Mouse (Mus musculus): ENCODE measurements around the gene Mfrp. TPM values are rescaled to one million over a fixed set of nuclear protein-coding genes. Genes with fewer than 3 reads are reported as not detected.

Gene Mfrp
- total RNA-seq, 2 experiments from 2014 or later: 2.4 TPM; not detected in 1

- DNase-seq (ENCODE audit: low spot score in 2 of 2): no peak
These were observed 28.1 kb downstream of the Mfrp start for GRCm38 (mm10) chr9:44129633-44130032.

GRCm38 (mm10) chr9:44130034-44130433 is 28.5 kb downstream of the Mfrp start:
- peak in 1 of 2 experiments; percentile 24 for DNase-seq (ENCODE audit: low spot score in 2 of 2)

- DNase-seq (ENCODE audit: low spot score in 2 of 2): no peak
These were observed 29.2 kb downstream of the Mfrp start for GRCm38 (mm10) chr9:44130581-44131275.

- no peak for DNase-seq (ENCODE audit: low spot score in 2 of 2)
These were observed 29.7 kb downstream of the Mfrp start for GRCm38 (mm10) chr9:44131276-44131590.

GRCm38 (mm10) chr9:44132200-44132599 is 30.7 kb downstream of the Mfrp start:
- no peak for DNase-seq (ENCODE audit: low spot score in 2 of 2)

GRCm38 (mm10) chr9:44133287-44133686 is 31.8 kb downstream of the Mfrp start:
- DNase-seq (ENCODE audit: low spot score in 2 of 2): no peak

- peak; percentile 65 to 73 for DNase-seq (ENCODE audit: low spot score in 2 of 2)
These were observed 32.7 kb downstream of the Mfrp start, which contains the start of gene Mcam for GRCm38 (mm10) chr9:44134101-44134850. Mcam (plus strand) TSS chr9:44134469.

- peak in 1 of 2 experiments; percentile 52 for DNase-seq (ENCODE audit: low spot score in 2 of 2)
These were observed 33.6 kb downstream of the Mfrp start for GRCm38 (mm10) chr9:44134851-44135730.

GRCm38 (mm10) chr9:44135731-44136411 is 34.3 kb downstream of the Mfrp start:
- no peak for DNase-seq (ENCODE audit: low spot score in 2 of 2)

GRCm38 (mm10) chr9:44137846-44138245 is 36.3 kb downstream of the Mfrp start:
- DNase-seq (ENCODE audit: low spot score in 2 of 2): no peak

GRCm38 (mm10) chr9:44141951-44142350 is 40.4 kb downstream of the Mfrp start:
- no peak for DNase-seq (ENCODE audit: low spot score in 2 of 2)

- no peak for DNase-seq (ENCODE audit: low spot score in 2 of 2)
These were observed 41.9 kb downstream of the Mfrp start for GRCm38 (mm10) chr9:44143421-44143820.

GRCm38 (mm10) chr9:44144023-44144717 is 42.6 kb downstream of the Mfrp start:
- DNase-seq (ENCODE audit: low spot score in 2 of 2): no peak

- no peak for DNase-seq (ENCODE audit: low spot score in 2 of 2)
These were observed 43.2 kb downstream of the Mfrp start for GRCm38 (mm10) chr9:44144718-44145060.

- no peak for DNase-seq (ENCODE audit: low spot score in 2 of 2)
These were observed 45.8 kb downstream of the Mfrp start for GRCm38 (mm10) chr9:44147290-44147689.

Other genes with a start within 250 kb of the Mfrp start
- 100 to 1,000 TPM; 644 to 646 TPM for gene Thy1, start 58.3 kb upstream of the Mfrp start, total RNA-seq (2021)
- 10 to 100 TPM; 41.7 to 47.2 TPM for gene Usp2, start 34.7 kb upstream of the Mfrp start, total RNA-seq (2021)
- 10 to 100 TPM; 16.0 to 17.6 TPM for gene C1qtnf5, start 5.5 kb downstream of the Mfrp start, total RNA-seq (2021)
- gene Gm49380, start 11.8 kb downstream of the Mfrp start, total RNA-seq (2021): under 1 TPM in 1 of 2 experiments, not detected in 1; 0.43 TPM
- 10 to 100 TPM; 30.5 to 30.6 TPM for gene Rnf26, start 11.8 kb downstream of the Mfrp start, total RNA-seq (2021)
- 10 to 100 TPM; 18.8 to 21.8 TPM for gene Mcam, start 32.7 kb downstream of the Mfrp start, total RNA-seq (2021)
- 10 to 100 TPM; 55.1 to 58.4 TPM for gene Cbl, start 132.3 kb downstream of the Mfrp start, total RNA-seq (2021)
- 1 to 10 TPM; 7.2 to 9.2 TPM for gene Ccdc153, start 138.9 kb downstream of the Mfrp start, total RNA-seq (2021)
- 1 to 10 TPM in 1 of 2 experiments, under 1 TPM in 1; 0.98 to 1.0 TPM for gene Pdzd3, start 149.7 kb downstream of the Mfrp start, total RNA-seq (2021)
- 10 to 100 TPM; 11.5 to 11.6 TPM for gene Nlrx1, start 166.9 kb downstream of the Mfrp start, total RNA-seq (2021)
- gene Abcg4, start 186.9 kb downstream of the Mfrp start, total RNA-seq (2021): 10 to 100 TPM; 73.5 to 76.2 TPM
- 10 to 100 TPM; 25.9 to 26.5 TPM for gene Hinfp, start 203.9 kb downstream of the Mfrp start, total RNA-seq (2021)
- gene C2cd2l, start 218.6 kb downstream of the Mfrp start, total RNA-seq (2021): 100 to 1,000 TPM; 108 to 115 TPM
- 10 to 100 TPM; 16.5 to 18.5 TPM for gene Dpagt1, start 224.3 kb downstream of the Mfrp start, total RNA-seq (2021)
- 10 to 100 TPM; 69.9 to 74.3 TPM for gene H2afx, start 233.0 kb downstream of the Mfrp start, total RNA-seq (2021)
- 10 to 100 TPM; 18.9 to 32.5 TPM for gene Hmbs, start 242.5 kb downstream of the Mfrp start, total RNA-seq (2021)

All from layer of hippocampus, postnatal 10 days (tissue).